Comparison of ENCODE assay signal across 8 mouse cellular contexts in the genomic region with DNA sequence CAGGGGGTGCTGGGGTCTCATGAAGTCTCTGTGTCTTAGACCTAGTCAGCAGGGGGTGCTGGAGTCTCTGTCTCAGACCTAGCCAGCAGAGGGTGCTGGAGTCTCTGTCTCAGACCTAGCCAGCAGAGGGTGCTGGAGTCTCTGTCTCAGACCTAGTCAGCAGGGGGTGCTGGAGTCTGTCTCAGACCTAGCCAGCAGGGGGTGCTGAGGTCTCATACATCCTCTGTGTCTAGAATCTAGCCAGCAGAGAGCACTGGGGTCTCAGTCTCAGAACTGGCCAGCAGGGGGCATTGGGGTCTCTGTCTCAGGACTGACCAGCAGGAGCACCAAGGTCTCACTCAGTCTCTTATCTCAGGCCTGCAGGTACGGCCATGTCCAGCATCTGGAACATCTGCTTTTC.
DNase-seq lines count a peak whose midpoint lies in the region; ATAC-seq lines count a peak whose summit lies in the region.

No protein-coding gene starts in this region.

- H3K9me3 ChIP-seq in intestine, embryonic 14.5 days (ENCODE audit: control insufficient read depth, low read length): no peaks in the 10 kb centered on the region
- H3K9me3 ChIP-seq in intestine, embryonic 15.5 days: no peaks in the 10 kb centered on the region
- no peaks in the 10 kb centered on the region for H3K9me3 ChIP-seq in midbrain, embryonic 13.5 days
- H3K9me3 ChIP-seq in heart, embryonic 11.5 days (replicated peaks; ENCODE audit: control insufficient read depth, low read length): peaks cover 4% of the 10 kb centered on the region; the same call in 1 of the 2 replicates

- H3K36me3 ChIP-seq in intestine, embryonic 14.5 days (ENCODE audit: control insufficient read depth, insufficient read depth, low read length): no peaks in the 10 kb centered on the region
- no peaks in the 10 kb centered on the region for H3K36me3 ChIP-seq in intestine, embryonic 15.5 days
- no peaks in the 10 kb centered on the region for H3K36me3 ChIP-seq in midbrain, embryonic 13.5 days
- H3K36me3 ChIP-seq in heart, embryonic 11.5 days (ENCODE audit: control insufficient read depth, insufficient read depth, low read length): no peaks in the 10 kb centered on the region

- no peak overlapping the region for H3K4me2 ChIP-seq in intestine, embryonic 14.5 days (ENCODE audit: low read length)
- H3K4me2 ChIP-seq in intestine, embryonic 15.5 days (replicated peaks): no peak overlapping the region
- no peak overlapping the region for H3K4me2 ChIP-seq in midbrain, embryonic 13.5 days (replicated peaks)
- no peak overlapping the region for H3K4me2 ChIP-seq in heart, embryonic 11.5 days

- H3K27ac ChIP-seq in intestine, embryonic 14.5 days (ENCODE audit: low read depth): no peak overlapping the region
- no peak overlapping the region for H3K27ac ChIP-seq in intestine, embryonic 15.5 days
- no peak overlapping the region for H3K27ac ChIP-seq in midbrain, embryonic 13.5 days
- H3K27ac ChIP-seq in heart, embryonic 11.5 days (ENCODE audit: low read depth, low read length): no peak overlapping the region

- no peak overlapping the region for H3K4me3 ChIP-seq in intestine, embryonic 14.5 days (ENCODE audit: low read depth, low read length)
- no peak overlapping the region for H3K4me3 ChIP-seq in intestine, embryonic 15.5 days (replicated peaks)
- no peak overlapping the region for H3K4me3 ChIP-seq in midbrain, embryonic 13.5 days (replicated peaks)
- H3K4me3 ChIP-seq in heart, embryonic 11.5 days (ENCODE audit: low read depth, low read length): no peak overlapping the region

- peak; percentile 57 for DNase-seq in intestine, embryonic 14.5 days (ENCODE audit: low spot score)
- DNase-seq in ZHBTc4 (ENCODE audit: low read depth, low spot score): peak; percentile 26
- DNase-seq in frontal cortex, postnatal 14 days (ENCODE audit: low spot score in 2 of 2): peak; percentile 54 to 62
- peak; percentile 16 to 57 for DNase-seq in layer of hippocampus, postnatal 25 days (ENCODE audit: extremely low spot score in 1 of 2, low spot score in 1 of 2)
- no peak for DNase-seq in natural killer cell, adult 2 months (ENCODE audit: low spot score in 2 of 2)

- no peak for ATAC-seq in intestine, embryonic 14.5 days (replicated peaks; ENCODE audit: low FRiP score, low TSS enrichment, low read depth)
- no peak for ATAC-seq in intestine, embryonic 15.5 days
- peak; percentile 66 for ATAC-seq in midbrain, embryonic 13.5 days
- no peak for ATAC-seq in heart, embryonic 11.5 days (replicated peaks; ENCODE audit: insufficient number of reproducible peaks, low FRiP score, low TSS enrichment)

- H3K9ac ChIP-seq in intestine, embryonic 14.5 days (ENCODE audit: low read length): no peak overlapping the region
- H3K9ac ChIP-seq in intestine, embryonic 15.5 days: no peak overlapping the region
- no peak overlapping the region for H3K9ac ChIP-seq in midbrain, embryonic 13.5 days (replicated peaks)
- H3K9ac ChIP-seq in heart, embryonic 11.5 days (ENCODE audit: low read depth, low read length): no peak overlapping the region

- no peaks in the 10 kb centered on the region for H3K27me3 ChIP-seq in intestine, embryonic 14.5 days (replicated peaks; ENCODE audit: control insufficient read depth, insufficient read depth, low read length)
- no peaks in the 10 kb centered on the region for H3K27me3 ChIP-seq in intestine, embryonic 15.5 days (replicated peaks)
- no peaks in the 10 kb centered on the region for H3K27me3 ChIP-seq in midbrain, embryonic 13.5 days
- H3K27me3 ChIP-seq in heart, embryonic 11.5 days (ENCODE audit: control insufficient read depth, insufficient read depth, low read length): no peaks in the 10 kb centered on the region

- WGBS in intestine, embryonic 14.5 days: 85% methylated on average over 1 of the region's 1 CpGs
- WGBS in intestine, embryonic 15.5 days: 90% methylated on average over 1 of the region's 1 CpGs
- WGBS in midbrain, embryonic 13.5 days: 75% methylated on average over 1 of the region's 1 CpGs
- WGBS in heart, embryonic 11.5 days (ENCODE audit: insufficient replicate concordance): 67% methylated on average over 1 of the region's 1 CpGs

- no peaks in the 10 kb centered on the region for H3K4me1 ChIP-seq in intestine, embryonic 14.5 days (replicated peaks; ENCODE audit: control insufficient read depth, insufficient read depth, low read length)
- no peaks in the 10 kb centered on the region for H3K4me1 ChIP-seq in intestine, embryonic 15.5 days (replicated peaks)
- no peaks in the 10 kb centered on the region; the same call in 1 of the 2 replicates for H3K4me1 ChIP-seq in midbrain, embryonic 13.5 days (replicated peaks)
- no peaks in the 10 kb centered on the region for H3K4me1 ChIP-seq in heart, embryonic 11.5 days (ENCODE audit: control insufficient read depth, insufficient read depth, low read length)

Comparison
In these comparisons a context has a peak if more than half of its experiments do, and no peak if none do; other contexts are left out.
1. DNase-seq: peak in intestine, embryonic 14.5 days (single experiment), ZHBTc4 (single experiment), frontal cortex, postnatal 14 days (2 of 2) and layer of hippocampus, postnatal 25 days (2 of 2); none in natural killer cell, adult 2 months (0 of 2).